Mouse (Mus musculus): ENCODE measurements around the gene Olfr746. TPM values are rescaled to one million over a fixed set of nuclear protein-coding genes. Genes with fewer than 3 reads are reported as not detected.

Gene Olfr746
- not detected for polyA plus RNA-seq (2017; shearing (Covaris generic))

GRCm38 (mm10) chr14:50646783-50647182 is at the start of gene Olfr746:
TSS of gene Olfr746 (plus strand) at chr14:50647083.

DNA sequence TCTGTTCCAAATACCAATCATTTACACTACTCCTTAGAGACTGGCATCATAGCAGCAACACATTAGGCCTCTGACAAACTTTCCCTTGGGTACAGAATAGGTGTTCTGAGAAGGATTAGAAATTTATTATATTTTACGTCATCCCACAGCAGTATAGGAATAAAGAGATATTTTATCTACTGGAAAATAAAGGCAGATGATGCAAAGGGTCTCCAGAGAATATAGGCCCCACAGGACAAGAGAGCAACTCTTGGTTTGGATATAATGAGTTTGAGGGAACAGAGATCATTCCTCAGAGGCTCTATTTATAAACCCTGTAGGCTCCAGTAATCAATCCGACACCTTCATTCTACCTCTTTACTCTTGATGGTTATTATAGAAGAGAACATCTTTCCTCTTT is 32.3 kb upstream of the Olfr746 start, which contains the start of gene Olfr744:
TSS of gene Olfr744 (plus strand) at position 301 of the 400 bp plus-strand sequence.

GRCm38 (mm10) chr14:50639088-50639487 is 7.8 kb upstream of the Olfr746 start, which contains the start of gene Olfr745:
TSS of gene Olfr745 (plus strand) at chr14:50639388.

GRCm38 (mm10) chr14:50693106-50693505 is 46.2 kb downstream of the Olfr746 start, which contains the start of gene Olfr747:
TSS of gene Olfr747 (minus strand) at chr14:50693206.

Other genes with a start within 250 kb of the Olfr746 start
- gene Olfr738, start 239.5 kb upstream of the Olfr746 start, polyA plus RNA-seq (2017; shearing (Covaris generic)) = not detected
- not detected for gene Olfr739, start 228.5 kb upstream of the Olfr746 start, polyA plus RNA-seq (2017; shearing (Covaris generic))
- gene Olfr740, start 201.5 kb upstream of the Olfr746 start, polyA plus RNA-seq (2017; shearing (Covaris generic)) = not detected
- 0.16 TPM for gene Olfr741, start 174.3 kb upstream of the Olfr746 start, polyA plus RNA-seq (2017; shearing (Covaris generic))
- not detected for gene Olfr742, start 143.5 kb upstream of the Olfr746 start, polyA plus RNA-seq (2017; shearing (Covaris generic))
- gene Olfr743, start 125.2 kb upstream of the Olfr746 start, polyA plus RNA-seq (2017; shearing (Covaris generic)) = not detected
- not detected for gene Olfr744, start 32.2 kb upstream of the Olfr746 start, polyA plus RNA-seq (2017; shearing (Covaris generic))
- not detected for gene Olfr745, start 7.7 kb upstream of the Olfr746 start, polyA plus RNA-seq (2017; shearing (Covaris generic))
- gene Olfr747, start 46.1 kb downstream of the Olfr746 start, polyA plus RNA-seq (2017; shearing (Covaris generic)) = not detected
- 0.08 TPM for gene Olfr748, start 60.3 kb downstream of the Olfr746 start, polyA plus RNA-seq (2017; shearing (Covaris generic))
- gene Olfr749, start 98.0 kb downstream of the Olfr746 start, polyA plus RNA-seq (2017; shearing (Covaris generic)) = 0.18 TPM
- gene Ttc5, start 138.4 kb downstream of the Olfr746 start, polyA plus RNA-seq (2017; shearing (Covaris generic)) = 119 TPM
- not detected for gene Ccnb1ip1, start 160.6 kb downstream of the Olfr746 start, polyA plus RNA-seq (2017; shearing (Covaris generic))
- 78.8 TPM for gene Parp2, start 160.8 kb downstream of the Olfr746 start, polyA plus RNA-seq (2017; shearing (Covaris generic))
- 20.9 TPM for gene Tep1, start 223.5 kb downstream of the Olfr746 start, polyA plus RNA-seq (2017; shearing (Covaris generic))

All from CD4-positive, CD25-positive, alpha-beta regulatory T cell (primary cell).